Mouse (Mus musculus) spleen, embryonic (tissue): ENCODE results near the gene Asb1.

Experiments used
- CTCF ChIA-PET: fragments of 350-600 bp; sonication (Branson Sonifier 250); formaldehyde crosslinking; loops from one replicate; lab custom pipeline; 2022; lab: Charles Lee

The Asb1 gene

DNA sequence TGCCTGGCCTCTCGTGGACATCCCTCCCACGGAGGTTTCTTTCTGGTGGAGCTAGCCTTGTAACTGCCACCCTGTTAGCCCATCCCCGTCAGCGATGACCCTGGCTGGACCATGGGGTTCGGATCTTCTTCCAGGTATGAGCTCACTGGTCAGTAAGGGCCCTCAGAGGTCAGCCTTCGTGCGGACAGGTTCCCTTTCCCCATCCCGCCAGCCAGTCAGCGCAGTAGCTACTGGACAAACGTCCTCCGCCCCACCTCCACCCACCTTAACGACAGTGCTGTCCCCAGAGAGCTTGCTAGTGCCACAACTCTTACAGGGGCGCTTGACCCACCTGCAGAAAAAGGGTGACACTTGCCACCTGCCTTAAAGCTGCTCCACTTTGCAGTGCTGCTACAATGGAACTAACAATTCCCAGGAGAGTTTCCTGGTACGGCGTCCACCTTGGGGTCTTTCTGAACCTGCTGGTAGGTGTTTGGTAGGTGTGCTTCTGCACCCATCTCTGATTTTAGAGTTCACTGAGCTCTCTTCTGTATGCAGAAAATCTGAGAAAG is 773 bp downstream of the Asb1 start:
- CTCF ChIA-PET = interaction anchor here (0.6 kb wide), 1 partner anchor 1089 kb away, joined by 12 read pairs; no protein-coding TSS in a partner anchor

DNA sequence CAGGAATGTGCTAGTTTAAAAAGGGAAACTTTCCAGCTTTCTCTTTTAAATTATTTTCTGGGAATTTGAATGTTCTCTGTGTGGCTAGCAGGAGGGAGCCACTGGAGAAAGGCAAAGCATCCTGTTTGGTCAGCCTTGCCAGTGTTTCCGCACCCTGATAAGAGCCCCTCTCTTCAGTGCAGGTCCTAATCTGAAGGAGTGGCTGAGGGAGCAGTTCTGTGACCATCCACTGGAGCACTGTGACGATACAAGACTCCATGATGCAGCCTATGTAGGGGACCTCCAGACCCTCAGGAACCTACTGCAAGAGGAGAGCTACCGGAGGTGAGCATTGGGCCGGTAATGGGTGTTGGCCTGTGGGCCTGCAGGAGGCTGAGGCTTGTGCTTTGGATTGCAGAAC is 3.6 kb downstream of the Asb1 start:
- CTCF ChIA-PET = no interaction called here

DNA sequence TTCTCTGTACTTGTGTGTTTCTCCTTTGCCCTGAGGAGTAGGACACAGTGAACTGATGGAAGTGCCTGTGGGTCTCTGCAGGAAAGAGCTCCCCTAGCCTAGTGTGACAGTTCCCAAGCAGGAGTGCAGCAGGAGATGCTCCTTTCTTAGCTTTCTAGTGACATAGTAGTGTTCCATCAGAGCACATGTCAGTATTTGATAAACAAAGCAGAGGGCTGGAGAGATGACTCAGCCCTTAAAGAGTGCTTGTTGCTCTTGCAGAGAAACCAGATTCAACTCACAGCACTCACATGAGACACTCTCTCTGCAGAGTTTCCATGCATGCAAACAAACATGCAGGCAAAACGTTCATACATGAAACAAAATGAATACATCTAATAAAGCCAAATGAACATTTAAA is 4.9 kb downstream of the Asb1 start:
- CTCF ChIA-PET = no interaction called here

DNA sequence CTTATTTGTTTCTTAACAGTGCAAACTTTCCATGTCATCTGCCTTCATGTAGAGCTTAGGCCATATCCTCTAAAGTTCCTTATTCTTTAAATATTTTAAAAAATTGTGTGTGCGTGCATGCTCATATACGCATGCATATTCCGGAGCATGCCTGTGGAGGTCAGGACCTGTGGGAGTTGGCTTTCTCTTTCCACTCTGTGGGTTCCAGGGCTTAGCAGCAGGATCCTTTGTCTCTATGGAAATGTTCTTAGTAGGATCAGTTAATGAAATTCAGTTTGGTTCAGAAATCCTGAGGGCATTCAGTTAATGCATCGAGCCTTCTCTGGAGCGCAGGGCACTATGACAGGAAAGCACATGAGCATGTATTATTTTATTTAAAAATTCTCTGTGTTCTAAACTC is 7.2 kb downstream of the Asb1 start:
- CTCF ChIA-PET = no interaction called here

DNA sequence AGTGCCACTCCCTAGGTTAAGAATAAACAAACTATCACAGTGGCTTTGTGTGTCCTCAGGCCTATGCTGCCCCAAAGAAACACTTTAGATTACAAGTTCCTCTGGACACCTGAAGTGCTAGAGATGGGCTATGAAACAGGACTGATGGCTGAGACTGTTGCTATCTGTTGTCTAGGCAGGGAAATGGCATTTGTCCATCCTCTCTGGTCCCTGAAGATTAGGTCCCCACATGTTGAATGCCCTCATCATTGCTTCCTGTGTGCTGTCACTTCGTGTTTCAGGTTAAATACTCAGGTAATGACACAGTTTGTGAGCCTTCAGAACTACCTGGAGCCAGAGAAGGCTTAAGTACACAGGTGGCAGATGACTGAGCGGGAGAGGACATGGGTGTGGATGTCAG is 8.7 kb downstream of the Asb1 start:
- CTCF ChIA-PET = no interaction called here

DNA sequence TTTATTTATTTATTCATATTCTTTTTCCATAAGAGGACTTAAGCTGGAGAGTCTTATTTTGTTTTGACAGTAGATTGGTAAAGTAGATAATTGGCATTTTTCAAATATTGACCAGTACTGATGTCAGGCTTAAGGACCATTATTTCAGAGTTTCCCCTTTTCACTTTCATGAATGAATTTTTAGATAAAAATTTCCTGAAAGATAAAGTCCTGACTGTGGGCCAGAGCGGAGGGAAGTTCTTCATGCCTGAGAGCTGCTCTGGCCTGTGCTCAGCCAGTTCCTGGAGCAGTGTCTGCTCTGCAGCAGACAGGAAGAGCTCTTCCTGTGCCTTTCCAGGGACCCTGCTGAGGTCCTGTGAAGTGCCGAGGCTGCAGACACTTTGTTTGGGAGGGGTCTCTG is 16.8 kb downstream of the Asb1 start:
- CTCF ChIA-PET = no interaction called here

DNA sequence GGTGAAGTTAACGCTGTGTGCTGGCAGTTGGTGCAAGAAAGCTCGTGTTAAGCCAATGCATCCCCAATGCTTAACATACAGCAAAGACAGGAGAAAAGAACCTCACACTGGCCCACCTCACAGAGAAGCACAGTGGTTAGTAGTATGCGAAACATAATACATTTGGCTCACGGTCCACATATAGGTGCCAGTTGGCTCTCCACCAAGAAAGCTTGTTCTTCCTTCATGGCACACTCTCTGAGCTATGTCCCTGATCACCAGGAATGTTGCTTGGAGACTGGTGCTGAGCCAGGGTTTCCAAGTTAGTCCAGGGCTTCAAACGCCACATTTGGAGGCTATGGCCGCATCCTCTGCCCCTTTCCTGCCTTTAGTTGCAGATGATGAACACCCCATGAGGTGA is 20.9 kb downstream of the Asb1 start:
- CTCF ChIA-PET = no interaction called here

DNA sequence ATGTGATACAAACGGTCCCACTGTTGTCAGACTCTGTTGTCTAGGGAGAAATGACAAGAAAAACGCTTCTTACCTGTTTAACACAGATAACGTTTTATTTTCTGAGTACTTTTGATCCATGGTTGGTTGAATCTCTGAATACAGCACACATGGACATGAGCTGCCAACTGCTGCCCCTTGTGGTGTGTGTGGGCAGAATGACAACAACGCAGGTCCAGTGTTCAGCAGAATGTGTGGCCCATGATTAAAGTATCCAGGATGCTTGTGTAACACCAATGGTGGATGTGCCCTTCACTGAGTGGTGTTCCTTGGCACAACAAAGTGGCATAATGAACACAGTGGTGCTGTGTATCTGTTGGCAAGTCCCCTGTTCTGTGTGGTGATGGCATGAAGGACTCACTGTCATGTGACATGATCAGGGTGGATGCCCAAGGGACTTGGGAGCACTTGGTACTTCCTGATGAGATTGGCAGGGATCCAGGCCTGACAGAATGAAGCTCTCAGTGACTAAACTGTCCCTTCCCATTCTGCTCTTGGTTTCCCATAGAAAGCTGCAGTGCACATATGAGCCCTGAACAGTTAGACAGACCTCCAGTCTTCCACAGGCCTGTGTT is 22.7 kb downstream of the Asb1 start:
- CTCF ChIA-PET = no interaction called here

DNA sequence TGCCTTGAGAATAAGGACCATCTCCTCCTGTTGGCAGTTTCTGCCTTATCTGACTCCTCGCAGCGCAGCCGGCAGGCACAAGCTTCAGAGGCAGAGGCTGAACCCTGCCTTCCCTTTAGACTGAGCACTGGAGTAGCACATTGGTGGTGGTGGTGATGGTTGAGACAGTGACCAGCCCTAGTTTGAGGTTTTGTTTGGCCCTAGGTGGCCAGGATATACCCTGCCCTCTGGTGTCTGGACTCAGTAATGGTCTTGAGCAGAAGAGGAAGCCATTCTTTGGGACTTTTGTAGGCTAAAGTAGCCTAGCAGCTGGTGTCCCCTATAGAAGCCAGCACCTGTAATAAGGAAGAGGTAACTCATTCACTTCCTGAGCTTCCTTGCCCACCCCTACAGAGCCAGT is 23.7 kb downstream of the Asb1 start:
- CTCF ChIA-PET = interaction anchor here (0.6 kb wide), 1 partner anchor 1791 kb away, joined by 3 read pairs; no protein-coding TSS in a partner anchor

DNA sequence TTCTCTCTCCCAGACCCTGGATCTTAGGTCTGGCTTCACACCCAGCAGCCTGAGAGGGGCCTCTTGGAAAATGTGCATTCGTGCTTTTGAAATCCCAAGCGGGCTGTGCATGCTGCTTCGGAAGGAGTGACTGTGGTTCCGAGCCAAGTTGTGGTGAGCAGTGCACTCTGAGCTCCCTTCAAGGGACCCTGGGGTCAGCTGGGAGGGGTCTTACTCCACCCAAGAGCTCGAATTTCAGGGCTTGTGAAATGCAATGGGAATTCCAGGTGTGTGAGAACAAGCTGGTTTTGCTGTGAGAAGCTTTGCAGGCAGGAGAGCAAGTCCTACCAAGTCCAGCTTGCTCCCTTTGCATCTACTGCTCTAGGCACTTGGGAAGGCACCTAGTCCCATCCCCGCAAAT is 24.3 kb downstream of the Asb1 start:
- CTCF ChIA-PET = interaction anchor here (0.6 kb wide), 1 partner anchor 1790 kb away, joined by 3 read pairs; no protein-coding TSS in a partner anchor

DNA sequence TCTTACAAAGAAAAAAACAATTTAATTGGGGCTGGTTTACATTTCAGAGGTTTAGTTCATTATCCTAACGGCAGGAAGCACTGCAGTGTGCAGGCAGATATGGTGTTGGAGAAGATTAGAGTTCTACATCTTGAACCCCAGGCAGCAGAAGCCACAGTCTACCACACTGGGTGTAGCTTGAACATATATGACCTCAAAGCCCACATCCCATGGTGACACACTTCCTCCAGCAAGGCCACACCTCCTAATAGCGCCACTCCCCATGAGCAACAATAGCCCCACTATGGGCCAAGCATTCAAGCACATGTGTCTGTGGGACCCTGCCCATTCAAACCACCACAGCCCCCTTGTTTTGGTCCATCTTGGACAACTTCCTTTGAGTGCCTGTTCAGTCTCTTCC is 26.9 kb downstream of the Asb1 start:
- CTCF ChIA-PET = no interaction called here

DNA sequence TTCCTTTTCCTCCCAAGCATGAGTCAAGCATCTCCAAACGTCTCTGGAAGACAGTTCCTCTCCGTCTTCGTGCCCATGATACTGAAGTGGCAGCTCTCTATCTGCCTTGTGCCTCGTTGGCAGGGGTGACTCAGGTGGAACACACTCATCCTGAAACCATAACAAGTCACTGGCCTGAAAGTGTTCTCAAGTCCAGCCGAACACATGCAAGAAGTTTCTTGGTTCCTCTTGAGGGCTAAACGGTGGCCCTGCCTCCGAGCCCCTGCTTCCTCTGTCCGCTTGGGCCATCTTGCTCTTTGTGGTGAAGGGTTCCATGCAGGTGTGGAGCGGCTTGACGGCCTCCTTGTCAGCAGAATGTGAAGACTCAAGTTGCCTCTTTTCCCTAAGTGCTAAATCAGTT is 32.1 kb downstream of the Asb1 start:
- CTCF ChIA-PET = interaction anchor here (0.6 kb wide), 1 partner anchor 1561 kb away, joined by 4 read pairs; no protein-coding TSS in a partner anchor

DNA sequence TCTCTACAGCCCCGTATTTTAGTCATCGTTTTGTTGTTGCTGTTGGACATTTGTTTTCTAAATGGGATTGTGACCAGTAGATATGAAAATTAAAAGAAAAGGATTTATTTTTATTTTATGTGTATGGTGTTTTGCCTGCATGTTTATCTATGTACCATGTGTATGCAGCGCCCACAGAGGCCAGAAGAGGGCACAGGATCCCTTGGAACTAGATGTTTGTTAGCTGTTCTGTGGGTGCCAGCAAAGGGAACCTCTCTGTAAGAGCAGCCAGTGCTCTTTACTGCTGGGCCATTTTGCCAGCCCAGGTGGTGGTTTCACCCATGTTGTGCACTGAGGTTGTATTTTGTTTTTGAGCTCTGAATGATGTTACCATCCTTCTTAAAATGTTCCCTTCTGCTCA is 33.9 kb downstream of the Asb1 start:
- CTCF ChIA-PET = no interaction called here

DNA sequence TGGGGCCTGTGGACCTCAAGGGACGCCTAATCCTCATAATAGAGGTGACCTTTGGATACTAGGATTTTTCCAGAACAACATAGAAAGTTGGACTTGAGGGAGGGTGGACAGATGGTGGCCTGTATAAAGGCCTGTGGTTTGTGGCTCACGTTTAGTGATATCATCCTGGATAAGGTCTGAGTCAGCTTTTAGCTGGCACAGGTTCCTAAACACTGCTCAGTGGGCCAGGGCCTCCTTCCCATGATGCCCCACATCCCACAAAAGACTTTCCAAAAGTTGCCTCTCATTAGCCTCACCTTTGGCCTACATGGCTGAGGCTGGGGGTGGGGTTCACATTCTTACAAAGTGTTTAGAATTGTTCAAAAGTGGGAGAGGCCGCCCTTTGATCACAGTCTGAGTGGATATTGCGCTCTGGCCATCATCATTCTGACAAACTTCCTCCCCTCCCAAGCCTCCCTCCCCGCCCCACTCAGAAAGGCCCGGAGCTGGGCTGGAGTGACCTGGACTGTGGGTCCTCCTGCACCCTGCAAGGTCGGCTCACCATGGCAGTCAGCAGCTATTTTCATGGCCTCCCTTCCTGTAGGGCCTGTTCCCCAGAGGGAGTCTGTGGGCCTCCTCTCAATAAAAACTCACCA is 37.7 kb downstream of the Asb1 start:
- CTCF ChIA-PET = no interaction called here

DNA sequence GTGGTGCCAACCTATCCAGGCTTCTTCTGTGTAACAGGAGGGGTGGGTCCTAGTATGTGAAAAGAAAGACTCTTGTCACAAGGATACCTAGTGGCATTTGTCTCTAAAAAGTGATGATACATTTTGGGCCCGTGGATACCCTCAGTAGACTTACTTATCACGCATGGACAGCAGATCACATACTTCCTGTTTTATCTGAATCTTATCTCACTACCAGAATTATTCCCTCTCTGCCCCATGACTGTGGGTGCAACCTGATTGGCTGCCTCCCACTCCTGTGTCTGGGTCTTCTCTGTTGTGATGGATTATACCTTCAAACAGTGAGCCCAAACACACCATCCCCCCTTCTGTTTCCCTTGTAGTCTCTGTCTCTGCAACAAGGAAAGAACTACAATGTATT is 40.2 kb downstream of the Asb1 start:
- CTCF ChIA-PET = no interaction called here

DNA sequence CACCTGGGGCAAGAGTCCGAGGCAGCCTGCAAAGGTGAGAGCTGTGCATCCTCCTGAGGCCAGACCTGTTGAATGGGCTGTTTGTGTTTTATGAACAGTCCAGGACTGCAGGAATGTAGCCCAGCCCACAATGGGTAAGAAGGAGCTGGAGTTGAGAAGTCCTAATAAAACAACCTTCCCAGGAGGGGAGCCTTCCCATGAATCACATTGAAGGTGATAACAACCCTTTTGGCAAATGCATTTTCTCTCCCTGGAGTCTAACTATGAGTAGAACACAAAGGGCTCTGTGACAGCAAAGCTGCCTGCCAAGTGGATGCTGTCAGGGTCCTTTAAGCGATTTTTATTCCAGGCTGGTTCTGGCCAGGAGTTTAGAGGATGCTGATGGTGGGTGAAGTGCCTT is 40.9 kb downstream of the Asb1 start:
- CTCF ChIA-PET = no interaction called here

DNA sequence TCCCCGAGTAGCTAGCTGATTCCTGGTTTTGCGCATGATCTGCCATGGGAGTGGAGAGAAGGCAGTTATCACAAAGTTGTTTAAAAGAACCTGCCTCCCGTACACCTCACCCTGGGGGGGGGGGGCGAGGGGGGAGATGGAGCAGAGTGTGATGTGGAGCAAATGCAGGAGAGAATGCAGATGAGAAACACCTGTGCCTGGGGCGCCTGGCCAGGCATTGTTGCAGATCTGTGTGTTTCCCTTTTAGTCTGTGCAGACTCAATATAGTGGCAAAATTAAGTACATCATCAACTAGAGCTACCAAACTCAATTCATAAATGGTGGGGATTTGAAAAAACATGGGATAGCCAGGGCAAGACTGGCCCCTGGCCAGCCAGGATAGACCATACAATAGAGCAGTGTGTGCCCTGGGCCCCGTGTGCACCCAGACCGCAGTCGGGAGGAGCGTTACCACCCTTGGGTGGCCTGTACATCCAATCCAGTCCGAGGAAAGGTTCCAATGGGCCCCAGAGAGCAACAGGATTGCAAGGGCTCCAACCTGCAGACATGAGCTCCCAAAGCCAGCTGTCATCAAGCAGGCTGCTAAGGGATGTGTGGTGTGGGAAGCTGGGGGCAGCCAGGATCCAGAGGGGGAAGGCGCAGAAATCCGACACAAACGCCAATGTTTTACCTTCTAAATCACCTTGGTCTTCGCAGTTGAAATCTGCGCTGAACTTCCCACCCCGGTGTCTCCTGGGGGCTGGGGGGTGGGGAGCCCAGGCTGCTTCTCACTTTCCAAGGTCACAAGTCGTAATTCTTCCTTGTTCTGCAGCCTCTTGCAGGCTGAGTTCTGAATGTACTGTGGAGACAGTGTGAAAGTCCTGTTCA is 44.9 kb downstream of the Asb1 start:
- CTCF ChIA-PET = no interaction called here

DNA sequence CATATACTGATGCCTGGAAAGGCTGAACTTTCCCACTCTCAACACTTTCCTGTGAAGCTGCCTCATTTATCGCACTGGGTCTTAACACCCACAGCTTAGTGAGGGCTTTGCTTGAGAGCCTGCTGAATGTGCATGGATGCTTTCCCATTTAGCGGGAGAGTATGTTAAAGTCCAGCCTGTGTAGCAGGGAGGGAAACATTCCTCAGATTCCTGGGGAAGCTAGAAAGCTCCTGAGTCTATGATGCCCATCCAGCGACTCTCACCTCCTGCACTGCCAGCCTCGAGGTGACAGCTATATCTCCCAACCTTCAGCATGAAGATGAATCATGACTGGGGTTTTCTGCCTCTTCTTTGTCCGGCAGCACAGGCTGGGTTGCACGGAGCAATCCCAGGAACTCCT is 49.4 kb downstream of the Asb1 start:
- CTCF ChIA-PET = no interaction called here

DNA sequence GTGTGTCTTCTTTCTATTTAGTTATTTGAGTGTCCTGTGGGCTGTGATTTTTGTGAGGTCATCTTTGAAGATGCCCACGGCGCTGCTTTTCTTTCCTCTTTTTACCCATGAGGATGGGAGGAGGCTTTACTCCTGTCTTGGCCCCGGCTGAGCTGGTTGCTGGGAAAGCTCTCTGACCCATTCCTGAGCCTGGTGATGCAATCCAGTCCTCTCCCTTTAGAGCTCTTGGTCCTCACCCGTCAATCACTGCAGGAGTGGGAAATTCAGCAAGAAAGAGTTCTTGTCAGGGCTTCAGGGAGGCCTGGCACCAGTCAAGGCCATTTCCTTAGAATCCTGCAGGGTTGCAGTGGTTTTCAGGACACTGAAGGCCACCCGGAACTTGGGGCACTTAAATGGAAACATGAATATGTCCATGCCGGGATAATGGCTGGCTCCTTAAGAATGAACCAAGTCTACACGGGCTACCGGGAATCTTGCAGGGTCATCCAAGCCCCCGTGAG is 55.2 kb downstream of the Asb1 start:
- CTCF ChIA-PET = no interaction called here

DNA sequence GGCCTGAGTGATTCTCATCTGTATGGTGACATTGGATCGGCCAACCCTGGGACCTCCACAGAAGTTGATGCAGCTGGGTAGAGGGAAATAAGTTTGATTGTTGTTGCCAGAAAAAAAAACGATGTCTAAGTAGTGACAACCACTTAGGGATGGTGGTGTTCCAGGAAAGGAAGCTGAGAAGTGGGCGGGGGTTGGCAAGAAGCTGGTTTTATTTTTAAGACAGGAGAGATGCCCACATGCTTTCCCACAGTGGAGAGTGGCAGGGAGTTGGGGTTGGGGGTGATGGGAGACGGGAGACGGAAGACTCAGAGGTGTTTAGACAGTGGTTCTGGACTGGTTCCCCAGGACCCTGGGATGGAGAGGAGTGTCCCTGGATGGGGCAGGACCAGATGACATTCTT is 57.3 kb downstream of the Asb1 start:
- CTCF ChIA-PET = no interaction called here

DNA sequence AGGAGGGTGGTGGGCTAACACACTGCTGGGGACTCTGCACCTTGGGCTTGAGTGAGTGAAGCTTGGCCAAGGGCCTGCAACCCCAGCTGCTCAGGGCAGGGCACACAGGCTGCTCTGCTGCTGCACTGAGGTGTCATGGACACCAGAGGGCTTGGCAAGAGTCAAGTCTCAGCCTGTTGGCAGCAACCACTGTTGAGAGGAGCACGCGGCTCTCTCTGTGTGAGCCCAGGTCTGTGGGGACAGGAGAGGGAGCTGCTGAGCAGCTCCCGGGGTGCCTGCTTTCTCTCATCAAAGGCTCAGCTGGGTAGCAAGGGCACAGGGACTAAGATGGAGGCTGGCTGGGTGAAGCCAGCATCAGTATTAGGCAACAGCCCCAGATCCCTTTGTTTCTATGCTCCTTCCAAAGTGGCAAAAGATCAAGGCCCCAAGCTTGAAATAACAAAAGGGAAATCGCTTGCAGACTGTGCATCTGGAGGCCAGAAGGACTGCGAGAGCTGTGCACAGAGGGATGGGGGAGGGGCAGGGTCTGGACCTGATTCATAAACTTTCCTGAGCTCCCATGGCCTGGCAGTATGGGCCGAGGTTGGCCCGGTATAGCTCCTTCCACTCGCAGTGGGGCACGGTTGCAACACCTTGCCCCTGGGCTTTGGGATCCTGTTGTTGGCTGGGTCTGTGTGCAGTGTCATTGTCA is 60.5 kb downstream of the Asb1 start:
- CTCF ChIA-PET = no interaction called here
